Mouse (Mus musculus): ENCODE results near the gene Tnr.

GRCm38 (mm10) chr1:159923010-159923409, 399.4 kb downstream of the Tnr start:
- TF ChIP-seq CTCF (IDR thresholded peaks at IDR 0.05; ENCODE audit: low read depth) (no peak), EP300 (IDR thresholded peaks at IDR 0.05; ENCODE audit: low read depth) (no peak)
